21 mouse cellular contexts compared by ENCODE assay signal in genomic region chr16:72383566-72383965, GRCm38 (mm10).
A peak's percentile ranks its signal among the peaks of the same experiment; 100 is the strongest.
DNase-seq lines count a peak whose midpoint lies in the region; ATAC-seq lines count a peak whose summit lies in the region.
"Had no signal": no experiment of that assay in that cellular context is flagged by ENCODE, and none has a peak within 500 bp of the region (broad histone marks: within the 10 kb centered on the region; RNA-seq: fewer than 3 reads in every experiment).

No protein-coding gene starts in this region.

- 34% methylated on average over 1 of the region's 1 CpGs for WGBS in heart, embryonic 14.5 days
- WGBS in heart, embryonic 11.5 days (ENCODE audit: insufficient replicate concordance), result 42% methylated on average over 1 of the region's 1 CpGs

- no peaks in the 10 kb centered on the region for H3K36me3 ChIP-seq in heart, embryonic 14.5 days (ENCODE audit: control insufficient read depth, insufficient read depth, low read length)
- no peaks in the 10 kb centered on the region for H3K36me3 ChIP-seq in heart, embryonic 11.5 days (ENCODE audit: control insufficient read depth, insufficient read depth, low read length)
- H3K36me3 ChIP-seq: embryonic facial prominence, embryonic 12.5 days; forebrain, embryonic 15.5 days; G1E; heart, embryonic 10.5 days; hindbrain, embryonic 15.5 days had no signal

- H3K27ac ChIP-seq in heart, embryonic 14.5 days (replicated peaks in 1 of 2; ENCODE audit: control insufficient read depth in 1 of 2, insufficient read depth in 1 of 2, low read depth in 2 of 2, low read length in 2 of 2), result peak overlapping the region; percentile 14 to 38
- H3K27ac ChIP-seq in heart, embryonic 11.5 days (ENCODE audit: low read depth, low read length), result no peak overlapping the region
- H3K27ac ChIP-seq: embryonic facial prominence, embryonic 12.5 days; forebrain, embryonic 15.5 days; heart, embryonic 10.5 days; hindbrain, embryonic 15.5 days had no signal

- peak; percentile 7 to 11 for DNase-seq in cerebellum, postnatal 10 days
- no peak for DNase-seq in cerebellum, adult 18-20 months
- DNase-seq in heart, adult 9 months (ENCODE audit: low spot score in 2 of 2), result no peak
- peak; percentile 7 for DNase-seq in heart, postnatal 4 days
- DNase-seq in ovary, adult 18-20 months (ENCODE audit: low spot score), result no peak
- DNase-seq: adrenal gland, adult 8-10 months; adrenal gland, postnatal 36 days; B cell, adult 2 months; cerebellum, adult 8-10 months; cerebellum, postnatal 25 days; gastrocnemius, postnatal 36 days; kidney, adult 2 months had no signal

- ATAC-seq in heart, embryonic 14.5 days (ENCODE audit: insufficient number of reproducible peaks, insufficient read depth, low FRiP score, low read depth), result no peak
- ATAC-seq in heart, embryonic 11.5 days (replicated peaks; ENCODE audit: insufficient number of reproducible peaks, low FRiP score, low TSS enrichment), result no peak
- ATAC-seq: CD4-positive, CD25-positive, alpha-beta regulatory T cell, adult 4 months; forebrain, embryonic 15.5 days; intestine, embryonic 16.5 days had no signal

- no peak overlapping the region for H3K4me3 ChIP-seq in heart, embryonic 14.5 days (ENCODE audit: control insufficient read depth in 1 of 2, insufficient read depth in 1 of 2, low read depth in 1 of 2, low read length in 2 of 2)
- no peak overlapping the region for H3K4me3 ChIP-seq in heart, embryonic 11.5 days (ENCODE audit: low read depth, low read length)
- H3K4me3 ChIP-seq: embryonic facial prominence, embryonic 12.5 days; forebrain, embryonic 15.5 days; heart, embryonic 10.5 days; hindbrain, embryonic 15.5 days had no signal

- no peak overlapping the region for H3K9ac ChIP-seq in heart, embryonic 14.5 days (ENCODE audit: low read length)
- H3K9ac ChIP-seq in heart, embryonic 11.5 days (ENCODE audit: low read depth, low read length), result no peak overlapping the region
- H3K9ac ChIP-seq: embryonic facial prominence, embryonic 12.5 days; forebrain, embryonic 15.5 days; hindbrain, embryonic 15.5 days had no signal

- H3K9me3 ChIP-seq in heart, embryonic 14.5 days (ENCODE audit: control insufficient read depth, low read length), result no peaks in the 10 kb centered on the region
- no peaks in the 10 kb centered on the region for H3K9me3 ChIP-seq in heart, embryonic 11.5 days (replicated peaks; ENCODE audit: control insufficient read depth, low read length)
- H3K9me3 ChIP-seq: embryonic facial prominence, embryonic 12.5 days; forebrain, embryonic 15.5 days; heart, embryonic 10.5 days; hindbrain, embryonic 15.5 days had no signal

- H3K4me1 ChIP-seq in heart, embryonic 14.5 days (ENCODE audit: control insufficient read depth in 2 of 2, insufficient read depth in 2 of 2, low read length in 2 of 2), result peaks cover 4 to 14% of the 10 kb centered on the region in 2 experiments
- H3K4me1 ChIP-seq in heart, embryonic 11.5 days (ENCODE audit: control insufficient read depth, insufficient read depth, low read length), result peaks cover 5% of the 10 kb centered on the region; the same call in 1 of the 2 replicates
- H3K4me1 ChIP-seq: embryonic facial prominence, embryonic 12.5 days; forebrain, embryonic 15.5 days; hindbrain, embryonic 15.5 days had no signal

- H3K27me3 ChIP-seq in heart, embryonic 14.5 days (ENCODE audit: control insufficient read depth, insufficient read depth, low read length), result no peaks in the 10 kb centered on the region
- no peaks in the 10 kb centered on the region for H3K27me3 ChIP-seq in heart, embryonic 11.5 days (ENCODE audit: control insufficient read depth, insufficient read depth, low read length)
- H3K27me3 ChIP-seq: embryonic facial prominence, embryonic 12.5 days; forebrain, embryonic 15.5 days; hindbrain, embryonic 15.5 days had no signal

- no peak overlapping the region for H3K4me2 ChIP-seq in heart, embryonic 14.5 days (ENCODE audit: low read length)
- no peak overlapping the region for H3K4me2 ChIP-seq in heart, embryonic 11.5 days
- H3K4me2 ChIP-seq: embryonic facial prominence, embryonic 12.5 days; forebrain, embryonic 15.5 days; hindbrain, embryonic 15.5 days had no signal

Comparison
In these comparisons a context has a peak if more than half of its experiments do, and no peak if none do; other contexts are left out.
1. DNase-seq: peak in cerebellum, postnatal 10 days (2 of 2) and heart, postnatal 4 days (single experiment); none in cerebellum, adult 18-20 months (0 of 2), heart, adult 9 months (0 of 2) and ovary, adult 18-20 months (single experiment).